Mouse (Mus musculus) liver, embryonic 14.5 days (tissue): ENCODE results near the gene Gck.

ENCODE experiments used
- CTCF ChIP-seq: IDR thresholded peaks from 2 replicates; pipeline ENCODE4 v1.5.1; 2016; ENCODE audit warnings: antibody characterized with exemption, low read depth, control low read depth
- EP300 ChIP-seq: IDR thresholded peaks from 2 replicates; pipeline ENCODE4 v1.6.1; 2016; ENCODE audit warnings: antibody characterized with exemption, low read depth

DNA sequence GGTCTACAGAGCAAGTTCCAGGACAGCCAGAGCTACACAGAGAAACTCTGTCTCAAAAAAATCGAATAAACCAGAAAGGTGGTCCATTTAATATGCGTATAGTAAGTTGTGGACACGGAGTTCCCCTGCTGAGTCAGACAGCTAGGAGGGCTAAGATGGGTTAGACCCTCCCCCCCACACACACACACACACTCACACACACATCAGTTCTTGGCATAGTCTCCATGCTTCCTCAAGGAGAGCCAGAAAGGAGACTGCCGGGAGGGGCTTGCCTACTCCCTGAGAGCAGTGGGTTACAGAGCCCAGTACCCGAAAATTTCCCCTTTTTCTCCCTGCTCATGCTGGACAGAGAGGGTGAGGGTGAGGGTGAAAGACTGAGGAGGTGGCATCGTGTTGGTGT is 89.2 kb downstream of the Gck start:
- TF ChIP-seq CTCF (no peak), EP300 (no peak)
